In genomic region chr7:132664815-132665214, GRCm38 (mm10) we compare ENCODE assay signal across 28 mouse cellular contexts. TPM values are rescaled to one million over a fixed set of nuclear protein-coding genes. Genes with fewer than 3 reads are reported as not detected.
DNase-seq lines count a peak whose midpoint lies in the region; ATAC-seq and TF ChIP-seq lines count a peak whose summit lies in the region.
"Had no signal": no experiment of that assay in that cellular context is flagged by ENCODE, and none has a peak within 500 bp of the region (broad histone marks: within the 10 kb centered on the region; RNA-seq: fewer than 3 reads in every experiment).

No protein-coding gene starts in this region.

- 49% methylated on average over 6 of the region's 6 CpGs for WGBS in liver, adult 2 months
- WGBS in liver, embryonic 14.5 days (ENCODE audit: insufficient replicate concordance) = 73% methylated on average over 6 of the region's 6 CpGs

- no peak overlapping the region for H3K4me2 ChIP-seq in liver, embryonic 14.5 days (ENCODE audit: low read depth)
- H3K4me2 ChIP-seq: forebrain, embryonic 13.5 days; heart, embryonic 13.5 days; hindbrain, embryonic 14.5 days; liver, embryonic 13.5 days; neural tube, embryonic 15.5 days had no signal

- peak; percentile 10 for DNase-seq in cerebellum, adult 9-11 months
- DNase-seq in liver, adult 2 months (ENCODE audit: extremely low read depth, low read depth, low spot score) = peak; percentile 91
- DNase-seq in liver = no peak
- no peak for DNase-seq in liver, embryonic 14.5 days (ENCODE audit: low read depth in 3 of 3, low spot score in 3 of 3)
- DNase-seq in adrenal gland, postnatal 25 days = no peak
- no peak for DNase-seq in left cerebral cortex, postnatal 25 days (ENCODE audit: low spot score in 2 of 2)
- no peak for DNase-seq in gastrocnemius, postnatal 10 days
- DNase-seq: adrenal gland, postnatal 10 days; cerebellum, adult 11-12 months; cerebellum, postnatal 10 days; gastrocnemius, postnatal 36 days; heart, postnatal 10 days; kidney, adult 8-10 months; kidney, postnatal 4 days; left cerebral cortex, postnatal 4 days; liver, embryonic 13.5 days; right cerebral cortex, postnatal 14 days had no signal

- H3K27ac ChIP-seq in liver, adult 2 months (replicated peaks; ENCODE audit: insufficient read depth, low read depth, low read length) = 0 out of 2 replicates have a peak overlapping the region, but pooled peaks have one; percentile 2
- H3K27ac ChIP-seq in liver, embryonic 14.5 days = no peak overlapping the region
- H3K27ac ChIP-seq: heart, embryonic 13.5 days; hindbrain, embryonic 14.5 days; kidney, postnatal 0 days; liver, embryonic 13.5 days; macrophage; neural tube, embryonic 15.5 days had no signal

- ATAC-seq in cerebellum, adult (ENCODE audit: insufficient number of reproducible peaks, low FRiP score, low TSS enrichment) = no peak
- ATAC-seq in liver, embryonic 14.5 days (ENCODE audit: insufficient read depth) = peak; percentile 28
- ATAC-seq: lung, postnatal 0 days; Patski had no signal

- no peaks in the 10 kb centered on the region for H3K36me3 ChIP-seq in liver, adult 2 months (ENCODE audit: control insufficient read depth, insufficient read depth, low read length)
- no peaks in the 10 kb centered on the region for H3K36me3 ChIP-seq in liver, embryonic 14.5 days (replicated peaks; ENCODE audit: control insufficient read depth, insufficient read depth, low read depth)
- H3K36me3 ChIP-seq: heart, embryonic 13.5 days; liver, embryonic 13.5 days; neural tube, embryonic 15.5 days had no signal

- TF ChIP-seq CTCF in liver, adult 2 months (IDR thresholded peaks at IDR 0.05; ENCODE audit: low read depth, low read length) = no peak
- TF ChIP-seq CTCF in liver, embryonic 14.5 days (IDR thresholded peaks at IDR 0.05; ENCODE audit: low read depth) = no peak

- intact Hi-C loops in left cerebral cortex, postnatal 25 days (cut with DNase I) = no loop called here

- H3K9me3 ChIP-seq in liver, embryonic 14.5 days (ENCODE audit: control insufficient read depth, low read length) = no peaks in the 10 kb centered on the region
- H3K9me3 ChIP-seq: forebrain, embryonic 13.5 days; heart, embryonic 13.5 days; liver, embryonic 13.5 days; neural tube, embryonic 15.5 days had no signal

- H3K4me3 ChIP-seq in liver, adult 2 months (ENCODE audit: insufficient read depth, low read depth, low read length) = no peak overlapping the region
- H3K4me3 ChIP-seq in liver, embryonic 14.5 days (ENCODE audit: insufficient read depth in 1 of 2, low read depth in 2 of 2, low read length in 2 of 2) = no peak overlapping the region
- H3K4me3 ChIP-seq: erythroblast, embryonic 14.5 days; forebrain, embryonic 13.5 days; heart, embryonic 13.5 days; liver, embryonic 13.5 days; neural tube, embryonic 15.5 days had no signal

- H3K79me2 ChIP-seq in liver, adult 2 months (ENCODE audit: control insufficient read depth, insufficient read depth, low read length) = no peaks in the 10 kb centered on the region

- H3K27me3 ChIP-seq in liver, adult 2 months (ENCODE audit: control insufficient read depth, insufficient read depth, low read length) = no peaks in the 10 kb centered on the region
- H3K27me3 ChIP-seq in liver, embryonic 14.5 days (ENCODE audit: control insufficient read depth, insufficient read depth, low read length) = no peaks in the 10 kb centered on the region
- H3K27me3 ChIP-seq: CH12.LX; heart, embryonic 13.5 days; liver, embryonic 13.5 days; neural tube, embryonic 15.5 days; Patski had no signal

- TF ChIP-seq EP300 in liver, embryonic 14.5 days (IDR thresholded peaks at IDR 0.05; ENCODE audit: low read depth) = no peak

- no peak overlapping the region for H3K9ac ChIP-seq in liver, adult 2 months (ENCODE audit: low read depth, low read length)
- H3K9ac ChIP-seq in liver, embryonic 14.5 days (replicated peaks) = no peak overlapping the region
- H3K9ac ChIP-seq: forebrain, embryonic 13.5 days; heart, embryonic 13.5 days; hindbrain, embryonic 14.5 days; liver, embryonic 13.5 days; neural tube, embryonic 15.5 days had no signal

- H3K4me1 ChIP-seq in liver, adult 2 months (ENCODE audit: control insufficient read depth, insufficient read depth, low read length) = peaks cover 11% of the 10 kb centered on the region
- H3K4me1 ChIP-seq in liver, embryonic 14.5 days (replicated peaks; ENCODE audit: control insufficient read depth in 2 of 2, insufficient read depth in 2 of 2, low read length in 1 of 2) = peaks cover 0 to 8% of the 10 kb centered on the region in 2 experiments; a peak in 2 of 4 replicates

- TF ChIP-seq POLR2A in liver, adult 2 months (IDR thresholded peaks at IDR 0.05; ENCODE audit: extremely low read depth, insufficient read depth, low read length) = no peak

RNA-seq across cellular contexts. Expression of gene Lhpp, which starts 54.4 kb away (rescaled TPM):
- 55.4 and 60.2 TPM in 2 replicates for total RNA-seq in liver, adult 2 months (2014; rRNA removed)
- 137 and 166 TPM in 2 replicates for polyA plus RNA-seq in liver, adult 2 months (2012; rRNA removed)
- polyA plus RNA-seq in liver, embryonic 14.5 days (2012; rRNA removed) = 5.5 and 5.6 TPM in 2 replicates
- 6.0 and 6.3 TPM in 2 replicates for polyA plus RNA-seq in liver, embryonic 14.5 days (2014; fragmentation: Nextera tagmentation; extraction: Ambion mirVana)
- total RNA-seq in adrenal gland, postnatal 25 days (2021) = 20.6 and 32.1 TPM in 2 replicates
- 10 to 100 TPM; 15.3 to 19.2 TPM for total RNA-seq in left cerebral cortex, postnatal 25 days (2021)
- total RNA-seq in gastrocnemius, postnatal 10 days (2021) = 10 to 100 TPM in 1 of 2 experiments, 1 to 10 TPM in 1; 9.6 to 11.7 TPM

Comparison
In these comparisons a context has a peak if more than half of its experiments do, and no peak if none do; other contexts are left out.
1. DNase-seq: peak in cerebellum, adult 9-11 months (single experiment) and liver, adult 2 months (single experiment); none in liver (single experiment), liver, embryonic 14.5 days (0 of 3), adrenal gland, postnatal 25 days (single experiment), left cerebral cortex, postnatal 25 days (0 of 2) and gastrocnemius, postnatal 10 days (single experiment).